Mouse (Mus musculus): ENCODE measurements around the gene Rftn1. TPM values are rescaled to one million over a fixed set of nuclear protein-coding genes. Genes with fewer than 3 reads are reported as not detected.

The Rftn1 gene
- polyA plus RNA-seq, 2 experiments, result 14.6 to 15.0 TPM

DNA sequence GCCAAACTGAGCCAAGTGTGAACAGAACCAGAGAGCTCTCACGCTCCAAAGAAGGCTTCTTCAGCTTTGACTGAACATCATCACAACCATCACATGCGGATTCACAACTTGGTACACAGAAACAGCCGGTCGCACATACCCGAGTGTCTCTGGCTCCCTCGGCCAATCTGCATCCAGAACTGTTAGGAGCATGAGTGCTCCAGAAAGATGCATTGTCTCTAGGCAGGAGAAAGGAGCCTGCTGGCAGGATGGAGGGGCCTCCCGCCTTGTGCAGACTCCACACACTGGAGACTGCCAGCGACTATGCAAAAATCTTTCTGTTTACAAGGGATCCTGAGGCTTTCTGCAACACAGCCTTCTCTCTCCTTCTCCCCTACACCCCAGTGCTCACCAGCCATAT is 75.8 kb downstream of the Rftn1 start:
- no peaks in the 10 kb centered on the region for H3K27me3 ChIP-seq (ENCODE audit: control insufficient read depth, insufficient read depth, low read length)
- no peaks in the 10 kb centered on the region for H3K36me3 ChIP-seq (ENCODE audit: control insufficient read depth, insufficient read depth, low read length)
- ATAC-seq (ENCODE audit: low FRiP score, low read depth) (no peak), DNase-seq (ENCODE audit: low spot score) (no peak)
- no peak for TF ChIP-seq POLR2A (IDR thresholded peaks at IDR 0.05; ENCODE audit: borderline replicate concordance, extremely low read depth, insufficient read depth, insufficient read length)
- H3K4me1 ChIP-seq (ENCODE audit: control insufficient read depth, insufficient read depth, low read length), result no peaks in the 10 kb centered on the region
- 88% methylated on average over 8 of the region's 8 CpGs for WGBS
- no peaks in the 10 kb centered on the region for H3K9me3 ChIP-seq (ENCODE audit: control insufficient read depth, low read length)
- no peak overlapping the region for H3K27ac ChIP-seq (replicated peaks; ENCODE audit: low read depth, low read length)
- no peak overlapping the region for H3K4me3 ChIP-seq (replicated peaks; ENCODE audit: low read length)
- no peak overlapping the region for H3K9ac ChIP-seq (ENCODE audit: low read depth, low read length, severe bottlenecking)
- H3K4me2 ChIP-seq (replicated peaks; ENCODE audit: low read depth, low read length, severe bottlenecking), result no peak overlapping the region

DNA sequence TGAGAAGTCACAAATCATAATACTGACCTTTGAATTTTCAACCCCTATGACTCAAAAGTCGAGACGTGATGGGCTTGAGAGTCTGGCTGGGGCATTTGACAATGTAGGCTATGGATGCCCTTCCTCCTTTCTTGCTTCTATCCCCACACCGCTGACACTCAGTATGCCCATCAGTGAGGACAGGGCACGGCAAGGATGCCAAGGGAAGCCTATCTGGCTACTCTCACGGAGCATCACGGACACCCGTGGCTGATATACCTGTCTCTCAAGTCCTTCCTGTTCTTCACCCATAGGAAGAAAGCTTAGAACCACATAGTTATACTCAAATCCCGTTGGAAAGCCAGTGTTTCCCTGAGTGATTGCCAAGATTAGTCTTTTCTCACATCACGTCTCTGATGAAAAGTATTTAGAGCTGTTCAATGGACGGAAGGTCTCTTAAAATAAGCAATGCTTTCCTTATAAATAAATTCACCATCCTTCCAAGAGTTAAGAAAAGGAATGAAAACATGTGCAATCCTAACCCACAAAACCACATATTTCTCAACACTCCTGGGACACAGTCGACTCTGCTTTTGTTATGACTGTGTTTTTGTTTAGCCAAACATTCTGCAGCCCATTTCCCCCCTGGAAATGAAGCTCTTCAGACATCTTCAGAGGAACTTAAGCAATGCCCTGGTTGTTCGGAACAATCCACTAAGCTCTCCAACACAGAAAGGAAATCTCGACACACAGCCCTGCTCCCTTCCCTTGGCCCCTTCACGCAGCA is 79.6 kb downstream of the Rftn1 start:
- no peaks in the 10 kb centered on the region for H3K36me3 ChIP-seq (ENCODE audit: control insufficient read depth, insufficient read depth, low read length)
- 70% methylated on average over 14 of the region's 14 CpGs for WGBS
- no peak for DNase-seq (ENCODE audit: low spot score)
- H3K9me3 ChIP-seq (ENCODE audit: control insufficient read depth, low read length), result no peaks in the 10 kb centered on the region
- TF ChIP-seq POLR2A (IDR thresholded peaks at IDR 0.05; ENCODE audit: borderline replicate concordance, extremely low read depth, insufficient read depth, insufficient read length), result no peak
- no peak overlapping the region for H3K9ac ChIP-seq (ENCODE audit: low read depth, low read length, severe bottlenecking)
- no peaks in the 10 kb centered on the region for H3K4me1 ChIP-seq (ENCODE audit: control insufficient read depth, insufficient read depth, low read length)
- H3K4me2 ChIP-seq (replicated peaks; ENCODE audit: low read depth, low read length, severe bottlenecking), result no peak overlapping the region
- no peak overlapping the region for H3K27ac ChIP-seq (replicated peaks; ENCODE audit: low read depth, low read length)
- no peaks in the 10 kb centered on the region for H3K27me3 ChIP-seq (ENCODE audit: control insufficient read depth, insufficient read depth, low read length)
- no peak for ATAC-seq (ENCODE audit: low FRiP score, low read depth)
- no peak overlapping the region for H3K4me3 ChIP-seq (replicated peaks; ENCODE audit: low read length)

DNA sequence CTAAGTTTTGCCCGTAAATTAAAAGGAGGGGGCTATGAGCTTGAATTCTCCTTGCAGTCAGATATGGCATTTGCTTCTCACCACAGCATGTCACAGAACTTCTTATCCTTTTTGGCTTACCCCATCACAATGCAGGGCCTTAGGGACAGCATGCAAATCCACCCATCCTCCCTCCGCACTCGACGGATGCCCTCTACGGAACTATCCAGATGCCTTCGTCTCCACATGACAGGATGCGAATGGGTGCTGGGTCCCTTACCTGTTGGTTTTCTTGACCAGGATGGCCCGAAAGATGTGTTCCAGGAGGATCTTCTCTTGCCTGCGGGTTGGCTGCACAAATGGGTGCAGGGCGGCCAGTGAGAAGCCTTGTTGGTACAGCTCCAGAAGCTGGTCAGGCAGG is 83.7 kb downstream of the Rftn1 start:
- TF ChIP-seq POLR2A (IDR thresholded peaks at IDR 0.05; ENCODE audit: borderline replicate concordance, extremely low read depth, insufficient read depth, insufficient read length), result no peak
- ATAC-seq (ENCODE audit: low FRiP score, low read depth) (no peak), DNase-seq (ENCODE audit: low spot score) (no peak)
- no peak overlapping the region for H3K27ac ChIP-seq (replicated peaks; ENCODE audit: low read depth, low read length)
- no peaks in the 10 kb centered on the region for H3K36me3 ChIP-seq (ENCODE audit: control insufficient read depth, insufficient read depth, low read length)
- 92% methylated on average over 10 of the region's 10 CpGs for WGBS
- no peak overlapping the region for H3K9ac ChIP-seq (ENCODE audit: low read depth, low read length, severe bottlenecking)
- no peaks in the 10 kb centered on the region for H3K4me1 ChIP-seq (ENCODE audit: control insufficient read depth, insufficient read depth, low read length)
- H3K4me3 ChIP-seq (replicated peaks; ENCODE audit: low read length), result no peak overlapping the region
- H3K9me3 ChIP-seq (ENCODE audit: control insufficient read depth, low read length), result no peaks in the 10 kb centered on the region
- no peaks in the 10 kb centered on the region for H3K27me3 ChIP-seq (ENCODE audit: control insufficient read depth, insufficient read depth, low read length)
- H3K4me2 ChIP-seq (replicated peaks; ENCODE audit: low read depth, low read length, severe bottlenecking), result no peak overlapping the region

DNA sequence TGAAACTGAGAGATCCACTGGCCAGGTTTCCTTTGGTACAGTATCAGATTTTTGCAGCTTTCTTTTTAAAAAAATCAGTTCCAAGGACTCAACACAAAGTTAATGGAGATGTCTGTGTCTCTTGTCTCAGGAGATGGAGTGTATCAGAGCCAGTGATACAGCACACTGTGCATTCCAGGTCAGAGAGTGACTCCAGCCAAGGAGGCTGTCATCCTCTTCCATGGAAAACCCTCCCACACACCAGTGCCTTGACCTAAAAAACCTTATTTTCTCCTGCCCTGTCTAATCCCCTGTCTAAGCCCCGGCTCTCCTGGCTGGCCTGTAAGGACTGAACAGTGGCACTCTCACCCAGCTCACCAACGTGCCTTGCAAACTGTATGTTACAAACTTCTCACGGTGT is 86.3 kb downstream of the Rftn1 start:
- H3K4me3 ChIP-seq (replicated peaks; ENCODE audit: low read length), result no peak overlapping the region
- ATAC-seq (ENCODE audit: low FRiP score, low read depth) (no peak), DNase-seq (ENCODE audit: low spot score) (no peak)
- H3K9ac ChIP-seq (ENCODE audit: low read depth, low read length, severe bottlenecking), result no peak overlapping the region
- TF ChIP-seq POLR2A (IDR thresholded peaks at IDR 0.05; ENCODE audit: borderline replicate concordance, extremely low read depth, insufficient read depth, insufficient read length), result no peak
- no peak overlapping the region for H3K4me2 ChIP-seq (replicated peaks; ENCODE audit: low read depth, low read length, severe bottlenecking)
- WGBS, result 92% methylated on average over 3 of the region's 3 CpGs
- H3K27ac ChIP-seq (replicated peaks; ENCODE audit: low read depth, low read length), result no peak overlapping the region
- H3K4me1 ChIP-seq (ENCODE audit: control insufficient read depth, insufficient read depth, low read length), result no peaks in the 10 kb centered on the region
- no peaks in the 10 kb centered on the region for H3K9me3 ChIP-seq (ENCODE audit: control insufficient read depth, low read length)
- H3K36me3 ChIP-seq (ENCODE audit: control insufficient read depth, insufficient read depth, low read length), result no peaks in the 10 kb centered on the region
- H3K27me3 ChIP-seq (ENCODE audit: control insufficient read depth, insufficient read depth, low read length), result no peaks in the 10 kb centered on the region

DNA sequence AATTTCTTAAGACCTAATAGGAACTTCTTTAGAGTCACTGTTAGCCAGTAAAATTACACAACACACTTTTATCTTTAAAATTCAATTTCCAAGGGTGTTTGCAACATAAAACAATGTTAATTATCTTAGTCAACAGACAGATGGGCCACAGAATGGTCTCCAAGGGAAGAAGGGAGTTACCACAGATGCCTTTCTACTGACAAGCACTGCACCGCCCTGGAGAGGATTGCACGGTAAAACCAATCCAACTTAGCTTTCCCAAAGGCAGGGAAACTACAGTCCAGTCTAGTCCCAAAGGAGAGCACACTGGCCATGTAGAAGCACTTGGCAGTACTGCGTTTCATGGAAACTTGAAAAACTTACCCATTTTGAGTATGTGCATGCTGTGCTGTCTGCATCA is 89.1 kb downstream of the Rftn1 start:
- WGBS, result 85% methylated on average over 3 of the region's 3 CpGs
- no peak overlapping the region for H3K4me2 ChIP-seq (replicated peaks; ENCODE audit: low read depth, low read length, severe bottlenecking)
- no peak overlapping the region for H3K4me3 ChIP-seq (replicated peaks; ENCODE audit: low read length)
- no peaks in the 10 kb centered on the region for H3K27me3 ChIP-seq (ENCODE audit: control insufficient read depth, insufficient read depth, low read length)
- ATAC-seq (ENCODE audit: low FRiP score, low read depth) (no peak), DNase-seq (ENCODE audit: low spot score) (no peak)
- no peak overlapping the region for H3K9ac ChIP-seq (ENCODE audit: low read depth, low read length, severe bottlenecking)
- TF ChIP-seq POLR2A (IDR thresholded peaks at IDR 0.05; ENCODE audit: borderline replicate concordance, extremely low read depth, insufficient read depth, insufficient read length), result no peak
- no peaks in the 10 kb centered on the region for H3K4me1 ChIP-seq (ENCODE audit: control insufficient read depth, insufficient read depth, low read length)
- H3K27ac ChIP-seq (replicated peaks; ENCODE audit: low read depth, low read length), result no peak overlapping the region
- no peaks in the 10 kb centered on the region for H3K9me3 ChIP-seq (ENCODE audit: control insufficient read depth, low read length)
- H3K36me3 ChIP-seq (ENCODE audit: control insufficient read depth, insufficient read depth, low read length), result no peaks in the 10 kb centered on the region

Measured in limb, embryonic 14.5 days (tissue).